Mouse (Mus musculus): ENCODE measurements at regions not wholly inside any gene's neighbourhood (a gene's known extent, or its start where the extent isn't known, plus 50 kb on each side); places are given as distances from the start of the nearest gene placed in this dataset.

DNA sequence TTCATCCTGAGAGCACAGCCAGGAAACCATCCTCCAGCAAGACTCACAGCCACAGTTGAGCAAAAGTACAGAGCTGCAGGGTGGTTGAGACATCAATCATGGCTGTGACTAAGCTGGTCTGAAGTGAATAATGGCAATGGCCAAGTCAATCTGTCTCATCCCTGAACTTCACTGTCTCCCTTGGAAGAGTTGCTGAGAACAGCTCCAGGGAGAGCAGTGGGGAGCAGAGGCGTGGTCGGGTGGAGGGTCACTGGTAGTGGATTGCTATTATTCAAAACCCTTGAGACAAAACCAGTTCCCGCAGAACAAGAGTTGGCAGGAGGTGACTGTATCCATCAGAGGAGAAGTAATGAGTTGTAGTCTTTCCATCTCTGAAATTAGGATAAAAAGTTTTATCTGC, 185.7 kb upstream of the Tmem72 start:
- no peak for DNase-seq

DNA sequence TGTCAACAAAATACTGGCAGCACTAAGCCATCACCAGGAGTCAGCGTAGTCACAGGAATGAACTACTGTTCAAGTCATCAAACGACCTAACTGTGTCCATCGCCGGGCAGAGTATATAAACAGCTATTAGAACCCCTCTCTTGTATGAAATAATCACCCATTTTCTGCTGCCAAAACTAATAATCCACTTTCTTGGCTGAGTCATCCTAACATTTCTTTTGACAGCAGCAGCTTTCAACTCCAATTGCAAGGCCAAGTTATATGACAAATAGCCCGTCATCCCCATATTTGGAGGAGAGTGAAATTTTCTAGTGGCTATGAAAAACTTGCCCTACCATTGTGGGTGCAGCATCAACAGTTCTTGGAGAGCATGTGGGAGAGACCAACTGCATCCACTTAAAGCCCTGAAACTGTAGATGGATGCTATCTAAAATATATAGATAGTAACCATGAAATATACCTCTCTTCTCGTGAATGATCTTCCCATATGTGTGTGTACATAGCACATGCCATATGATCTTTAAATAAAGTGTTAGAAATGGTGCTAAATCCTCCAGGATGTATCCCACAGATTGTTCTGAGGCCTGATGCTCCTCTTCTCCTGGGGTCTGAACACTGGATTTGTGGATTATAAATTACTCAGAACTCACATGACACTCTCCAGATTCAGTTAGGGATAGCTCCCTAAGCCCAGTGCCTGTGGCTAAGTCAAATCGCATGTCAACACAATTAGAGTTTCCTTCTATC, 189.9 kb upstream of the Tmem72 start:
- no peak for DNase-seq

DNA sequence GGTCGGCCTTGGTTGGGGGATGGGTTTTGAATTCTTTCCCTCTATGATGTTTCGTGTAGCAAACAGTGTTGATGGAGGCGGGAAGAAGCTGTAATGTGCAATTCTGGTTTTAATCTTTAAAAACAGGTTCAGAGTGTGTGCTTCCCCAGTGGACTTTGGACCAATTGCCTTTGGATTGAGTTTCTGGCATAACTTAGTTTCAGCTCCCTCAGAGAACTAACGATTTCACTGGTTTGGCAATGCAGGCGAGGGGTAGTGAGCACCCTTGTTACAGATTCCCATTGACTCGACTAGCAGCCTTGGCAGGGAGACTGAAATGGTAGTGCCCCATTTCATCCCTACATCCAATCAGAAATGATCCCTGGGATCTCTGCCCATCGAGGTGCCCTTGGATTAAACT, 193.9 kb upstream of the Tmem72 start:
- no peak for DNase-seq

DNA sequence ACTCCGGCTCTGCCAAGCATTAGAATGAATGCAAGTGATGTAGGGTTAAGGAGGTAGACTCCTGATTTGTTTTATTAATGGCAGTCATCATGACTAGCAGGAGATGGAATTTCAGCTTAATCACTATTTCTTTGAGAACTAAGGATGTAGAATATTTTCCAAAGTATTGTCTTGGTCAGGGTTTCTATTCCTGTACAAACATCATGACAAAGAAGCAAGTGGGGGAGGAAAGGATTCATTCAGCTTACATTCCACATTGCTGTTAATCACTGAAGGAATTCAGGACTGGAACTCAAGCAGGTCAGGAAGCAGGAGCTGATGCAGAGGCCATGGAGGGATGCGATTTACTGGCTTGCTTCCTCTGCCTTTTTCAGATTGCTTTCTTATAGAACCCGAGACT, 195.4 kb upstream of the Tmem72 start:
- DNase-seq, result no peak

DNA sequence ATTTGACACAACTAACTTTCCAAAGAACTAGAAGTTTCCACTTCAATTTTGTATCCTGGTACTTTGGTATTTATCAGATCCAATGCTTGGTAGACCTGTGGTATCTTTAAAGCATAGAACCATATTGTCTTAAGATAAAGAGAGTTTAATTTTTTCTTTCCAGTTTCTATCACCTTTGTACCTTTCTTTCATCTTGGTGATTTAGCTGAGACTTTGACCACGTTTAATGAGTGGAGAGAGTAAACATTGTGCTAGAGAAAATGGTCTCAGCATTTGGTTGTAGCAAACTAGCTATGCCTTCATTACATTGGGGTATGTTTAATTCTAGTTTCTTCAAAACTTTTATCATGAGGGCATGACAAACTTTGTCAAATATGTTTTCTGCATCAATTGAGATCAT, 197.4 kb upstream of the Tmem72 start:
- DNase-seq, result no peak

DNA sequence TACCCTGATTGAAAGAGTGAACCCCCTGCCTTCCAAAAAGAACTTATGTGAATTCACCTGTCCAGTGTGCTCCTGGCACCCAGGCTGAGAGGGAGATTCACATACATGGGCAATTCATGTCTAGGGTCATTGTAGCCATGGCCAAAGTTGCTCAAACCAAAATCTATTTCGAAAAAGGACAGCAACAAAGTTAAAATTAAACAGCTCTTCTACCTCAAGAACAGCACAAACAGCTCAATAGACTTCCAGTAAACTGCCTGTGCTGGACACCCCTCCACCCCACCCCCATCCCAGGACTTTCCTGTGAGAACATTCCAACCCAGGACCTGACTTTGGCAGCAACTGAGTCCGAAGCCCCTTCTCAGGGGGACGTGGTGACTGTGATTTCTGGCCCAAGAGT, 218.3 kb upstream of the Tmem72 start:
- DNase-seq, result no peak

DNA sequence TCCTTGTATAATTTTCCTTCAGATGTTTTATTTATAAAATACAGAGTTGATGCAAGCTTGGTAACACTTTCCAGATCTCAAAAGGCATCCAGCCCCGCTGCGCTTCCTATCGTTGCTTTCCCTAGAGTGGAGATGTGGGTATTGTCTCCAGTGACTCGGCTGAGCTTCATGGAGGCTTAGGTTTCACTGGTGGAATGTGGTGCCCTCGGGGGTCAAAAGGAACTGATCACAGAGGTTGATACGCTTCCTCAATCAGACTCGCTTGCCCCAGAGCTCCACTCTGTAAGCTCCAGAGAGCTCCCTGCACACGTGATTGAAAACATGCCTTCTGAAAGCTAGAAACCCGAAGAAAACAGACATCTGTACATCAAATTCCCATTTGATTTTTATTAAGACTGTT, 224.9 kb upstream of the Tmem72 start:
- no peak for DNase-seq

DNA sequence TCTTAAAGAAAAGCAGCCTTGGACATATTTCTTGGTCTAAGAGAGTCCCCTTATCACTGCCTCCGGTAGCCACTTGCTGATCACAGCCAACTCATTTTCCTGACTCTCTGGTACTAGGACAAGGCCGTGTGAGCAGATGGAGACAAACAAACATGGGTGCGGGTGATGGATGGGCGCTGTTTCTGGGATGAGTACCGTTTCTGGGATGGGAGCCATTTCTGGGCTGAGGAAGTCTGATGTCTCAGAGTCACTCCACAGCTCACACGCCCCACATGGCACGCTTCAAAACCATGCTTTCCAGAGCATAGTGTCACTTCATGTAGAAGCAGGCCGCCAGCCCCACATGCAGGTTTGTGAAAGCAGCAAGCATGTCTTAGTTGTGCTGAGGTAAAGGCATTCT, 225.6 kb upstream of the Cxcl12 start:
- no peak for DNase-seq

DNA sequence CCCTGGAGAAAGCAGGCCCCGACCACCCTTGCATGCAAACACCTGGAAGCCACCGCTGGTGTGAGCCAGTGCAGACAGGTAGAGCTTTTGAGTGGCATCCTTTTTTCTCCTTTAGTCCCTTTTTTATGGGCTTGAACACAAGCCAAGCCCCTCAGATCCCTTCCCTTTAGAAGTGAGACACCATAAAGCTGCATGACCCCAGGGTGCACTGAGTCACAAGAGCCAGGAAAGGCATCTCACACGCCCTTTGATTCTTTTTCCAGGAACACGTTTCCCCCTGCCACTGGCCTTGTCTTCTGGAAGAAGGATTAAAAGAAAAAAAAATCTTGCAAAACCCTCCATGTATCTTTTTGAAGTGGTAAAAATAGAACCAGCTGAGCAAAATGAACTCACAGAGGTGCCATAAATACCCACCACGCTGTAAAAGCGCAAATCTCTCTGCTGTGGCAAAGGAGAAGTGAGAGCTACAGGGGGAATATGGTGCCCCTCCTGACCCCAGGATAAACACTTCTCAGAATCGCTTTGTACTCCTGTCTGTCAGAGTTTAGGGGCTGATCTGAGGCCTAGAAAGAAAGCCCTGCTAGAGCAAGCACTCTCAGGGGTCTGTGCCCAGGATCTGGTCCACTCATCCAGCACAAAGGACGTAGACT, 222.1 kb upstream of the Cxcl12 start:
- no peak for DNase-seq

DNA sequence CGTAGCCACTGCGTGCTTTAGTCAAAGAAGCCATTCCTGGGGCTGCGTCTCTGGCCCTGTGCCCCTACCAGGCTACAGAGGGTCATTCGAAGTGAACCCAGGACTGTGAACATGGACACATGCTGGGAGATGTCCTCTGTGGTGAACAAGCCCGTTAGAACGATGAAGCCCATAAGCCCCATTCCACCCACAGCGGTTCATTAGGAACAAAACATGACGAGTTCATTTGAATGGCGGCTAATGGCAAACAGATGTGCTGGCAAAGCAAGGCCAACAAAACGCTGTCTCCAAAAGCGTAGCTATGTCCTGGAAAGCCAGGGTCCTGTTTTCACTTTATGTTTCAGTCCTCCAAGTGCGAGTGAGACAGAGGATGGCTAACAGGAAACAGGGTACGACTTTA, 208.7 kb upstream of the Cxcl12 start:
- DNase-seq, result no peak

DNA sequence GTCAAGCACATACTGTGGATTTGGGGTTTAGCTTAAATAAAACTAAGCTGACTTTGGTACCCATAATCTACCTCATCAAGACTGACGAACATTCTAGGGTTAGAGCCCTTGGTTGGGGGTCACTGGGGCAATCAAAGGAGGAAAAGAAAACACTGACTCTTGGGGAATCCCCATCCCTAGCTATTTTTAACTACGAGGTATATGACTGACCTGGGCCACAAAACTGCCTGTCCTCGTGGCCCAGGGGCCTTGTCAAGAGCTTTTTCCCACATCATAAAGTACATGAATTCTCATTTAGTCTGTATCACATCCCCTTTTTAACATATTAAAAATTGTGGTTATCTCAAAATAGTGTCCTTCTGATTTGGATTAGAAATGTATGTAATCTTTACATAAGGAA, 207.7 kb upstream of the Cxcl12 start:
- no peak for DNase-seq

DNA sequence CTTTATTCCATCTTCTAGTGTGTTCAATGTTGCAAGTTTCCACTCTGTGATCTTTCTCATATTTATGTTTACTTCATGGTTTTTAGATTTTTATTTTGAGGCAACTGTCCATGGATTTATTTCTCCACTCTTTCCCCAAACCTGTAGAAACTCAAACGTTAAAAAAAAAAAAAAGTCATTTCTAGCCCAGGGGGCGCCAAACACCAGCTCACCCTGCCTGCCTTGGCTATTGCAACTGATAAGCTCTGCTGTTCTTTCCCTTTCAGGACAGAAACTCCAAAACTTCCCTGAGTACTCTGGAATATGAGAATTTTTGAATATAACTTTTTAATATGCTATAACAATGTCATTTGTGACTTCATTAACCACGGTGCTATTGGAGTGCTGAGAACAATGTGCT, 201.9 kb upstream of the Cxcl12 start:
- no peak for DNase-seq

DNA sequence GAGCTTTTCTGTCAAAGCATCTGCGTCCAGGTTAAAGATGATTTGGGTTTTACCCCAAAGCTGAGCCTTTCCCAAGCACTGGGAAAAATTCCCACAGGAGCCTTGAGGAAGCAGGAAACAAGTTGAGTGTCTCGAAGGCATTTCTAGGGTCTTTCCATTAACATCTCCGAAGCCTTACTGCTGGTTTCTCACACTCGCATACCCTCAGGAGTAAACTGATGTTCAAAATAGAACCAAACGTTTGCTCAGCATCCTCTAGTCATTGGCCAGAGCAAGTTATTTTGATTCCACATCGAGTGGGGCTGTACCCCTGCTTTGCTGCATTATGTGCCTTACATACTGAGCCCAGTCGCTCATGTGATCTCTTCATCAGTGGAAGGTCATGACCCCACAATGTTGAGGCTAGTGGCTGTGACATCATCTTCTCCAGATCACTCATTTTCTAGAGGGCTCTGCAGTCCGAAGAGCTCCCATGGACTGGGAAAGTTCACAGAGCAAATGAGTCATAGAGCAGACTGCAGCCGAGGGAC, 198.9 kb upstream of the Cxcl12 start:
- DNase-seq, result no peak

DNA sequence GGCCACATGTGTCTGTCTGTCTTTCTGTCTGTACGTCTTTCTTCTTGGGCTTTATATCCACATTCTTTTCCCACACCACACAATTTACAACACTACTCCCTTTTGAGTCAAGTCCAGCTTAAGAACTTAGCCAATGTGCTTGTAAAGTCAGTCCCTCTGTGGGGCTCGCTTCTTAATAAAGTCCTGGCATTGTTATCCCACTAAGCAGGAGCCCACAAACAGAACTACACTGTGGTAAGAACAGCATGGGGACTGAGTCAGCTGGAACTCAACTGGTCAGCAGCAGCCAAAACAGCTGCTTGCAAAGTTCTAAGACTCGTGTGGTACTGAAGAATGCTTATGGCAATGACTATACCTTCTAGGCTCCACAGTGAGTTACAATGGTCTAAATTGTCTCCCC, 193.5 kb upstream of the Cxcl12 start:
- no peak for DNase-seq

DNA sequence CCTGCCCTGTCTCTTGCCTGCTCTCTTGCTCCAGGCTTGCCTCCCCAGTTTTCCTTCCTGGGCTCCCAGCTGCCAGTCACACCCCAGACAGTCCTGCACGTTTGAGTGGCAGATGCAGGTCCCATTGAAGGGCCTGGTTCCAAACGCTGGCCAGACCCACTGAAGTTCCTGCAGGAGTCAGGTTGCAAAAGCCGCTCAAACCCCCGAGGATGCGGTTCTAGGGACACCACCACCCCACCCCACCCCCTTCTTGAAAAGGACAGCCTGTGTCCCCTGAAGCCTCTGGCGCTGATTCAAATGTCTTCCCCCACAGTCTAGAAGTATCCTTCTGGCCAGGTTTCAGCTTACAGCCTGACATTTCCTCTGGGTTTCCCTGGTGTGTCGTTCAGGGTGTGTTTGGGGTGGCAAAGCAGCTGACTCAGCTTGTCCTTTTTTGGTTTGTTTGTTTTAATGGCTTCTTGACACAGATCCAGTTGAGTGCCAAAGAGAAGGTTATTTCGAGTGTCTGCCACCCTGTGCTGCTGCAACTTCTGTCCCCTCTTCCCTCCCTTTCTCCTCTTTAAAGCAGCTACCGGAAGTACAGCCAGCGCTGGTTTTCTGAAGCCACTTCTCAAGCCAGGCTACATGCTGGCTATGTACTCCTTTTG, 187.9 kb upstream of the Cxcl12 start:
- peak; percentile 4 for DNase-seq

DNA sequence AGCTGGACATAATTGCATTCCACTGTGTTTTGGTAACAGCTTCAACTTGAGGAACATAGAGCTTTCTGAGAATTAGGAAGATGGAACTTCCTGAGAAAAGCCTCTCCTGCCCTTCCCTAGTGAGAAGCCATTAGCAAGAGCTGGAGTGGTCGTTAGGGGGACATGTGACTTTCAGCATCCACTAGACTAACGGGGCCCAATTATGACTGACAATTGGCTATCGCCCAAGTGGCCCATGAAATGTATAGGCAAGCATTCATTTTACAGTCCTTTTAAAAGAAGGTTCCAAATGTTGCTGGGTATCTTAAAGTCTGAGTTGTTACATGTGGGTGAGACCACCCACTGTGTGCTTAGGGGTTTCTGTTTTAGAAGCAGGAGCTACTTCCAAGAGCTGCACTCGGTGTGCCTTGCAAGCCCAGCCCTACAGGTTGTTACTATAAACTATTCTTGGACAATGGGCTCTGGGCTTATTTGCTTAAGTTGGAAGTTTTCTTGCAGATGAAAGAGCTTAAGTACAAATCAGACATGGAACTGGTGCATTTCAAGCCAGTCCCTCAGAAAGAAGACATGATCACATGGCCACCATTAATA, 183.1 kb upstream of the Cxcl12 start:
- no peak for DNase-seq

DNA sequence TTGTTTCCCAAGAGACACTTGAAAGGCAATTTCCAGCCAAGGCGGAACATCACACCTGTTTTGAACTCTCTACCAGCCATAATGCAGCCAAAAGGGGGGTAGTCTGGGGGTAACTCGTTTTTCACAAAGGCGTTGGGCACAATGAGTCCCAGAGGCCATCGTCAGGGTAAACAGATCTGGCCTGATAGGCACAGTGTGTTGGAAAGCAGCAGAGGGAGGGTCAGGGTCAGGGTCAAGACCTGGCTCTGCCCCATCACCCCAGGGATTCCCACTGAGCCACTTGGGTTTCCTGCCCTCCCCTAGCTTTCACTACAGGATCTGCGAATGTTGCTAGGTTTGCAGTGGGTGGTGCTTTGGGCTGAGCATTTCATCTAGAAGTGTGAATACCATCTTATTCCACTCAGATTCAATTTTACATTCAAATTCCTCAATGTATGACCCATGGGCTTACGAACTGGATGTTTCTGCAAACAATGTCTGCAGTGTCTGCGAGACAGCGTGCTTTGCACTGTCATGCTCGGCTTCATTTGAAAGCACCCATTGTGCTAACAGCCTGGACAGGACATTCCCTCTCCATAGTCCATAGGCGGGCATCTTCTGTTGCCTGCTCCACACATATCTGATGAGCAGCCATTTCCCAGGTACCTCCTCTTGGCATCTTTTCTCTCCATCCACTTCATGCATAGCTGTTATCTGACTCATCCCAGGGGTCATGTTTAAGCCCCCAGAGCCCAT, 181.9 kb upstream of the Cxcl12 start:
- no peak for DNase-seq

DNA sequence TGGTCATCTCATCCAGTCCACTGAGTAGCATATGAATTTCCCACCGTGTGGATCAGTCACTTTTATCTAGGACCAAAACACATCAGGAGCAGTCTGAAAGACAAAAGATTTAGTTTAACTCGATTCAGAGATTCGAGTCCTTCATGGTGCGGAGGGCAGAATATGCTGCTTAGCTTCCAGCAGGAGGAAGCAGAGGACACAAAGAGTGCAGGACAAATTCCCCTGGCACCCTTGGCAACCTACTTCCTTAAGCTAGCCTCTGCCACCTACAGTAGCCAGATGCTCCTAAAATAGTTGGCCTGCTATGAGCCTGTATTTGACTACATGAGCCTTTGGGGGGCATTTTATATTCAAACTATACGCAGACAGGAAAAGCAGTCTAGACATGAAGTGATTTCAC, 181.1 kb upstream of the Cxcl12 start:
- DNase-seq, result no peak

DNA sequence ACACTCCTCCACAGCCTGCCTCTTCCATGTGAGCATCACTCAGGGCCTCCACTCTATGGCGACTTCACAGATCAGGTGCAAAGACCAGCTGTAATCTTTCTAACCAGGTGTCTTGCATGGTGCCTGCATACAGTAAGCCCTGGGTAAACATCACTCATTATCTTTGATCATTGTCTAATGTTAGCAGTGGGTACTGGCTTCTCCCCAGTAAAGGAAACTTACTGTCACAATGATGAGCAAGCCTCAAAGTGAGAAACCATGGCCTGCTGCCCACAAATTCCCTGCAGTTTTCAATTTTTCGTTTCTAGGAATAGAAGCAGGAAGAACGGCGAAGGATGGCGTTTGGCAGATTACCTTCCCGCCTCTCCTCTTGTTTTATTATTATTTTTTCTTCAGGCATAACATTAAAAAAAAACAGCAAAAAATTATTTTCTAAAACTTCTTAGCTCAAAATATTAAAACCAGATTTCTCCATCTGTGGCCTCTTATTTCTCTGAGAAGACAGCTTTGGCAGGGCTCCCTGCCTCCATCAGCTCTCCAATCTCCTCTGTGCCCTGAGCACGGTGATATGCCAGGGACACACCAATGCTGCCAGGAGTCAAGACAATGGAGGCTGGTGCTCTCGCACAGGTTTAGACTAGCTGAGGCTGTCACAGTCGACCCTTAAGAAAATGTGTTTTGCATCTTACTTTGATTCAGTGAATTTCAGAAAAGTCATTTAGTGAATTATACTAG, 169.2 kb upstream of the Cxcl12 start:
- DNase-seq, result no peak

DNA sequence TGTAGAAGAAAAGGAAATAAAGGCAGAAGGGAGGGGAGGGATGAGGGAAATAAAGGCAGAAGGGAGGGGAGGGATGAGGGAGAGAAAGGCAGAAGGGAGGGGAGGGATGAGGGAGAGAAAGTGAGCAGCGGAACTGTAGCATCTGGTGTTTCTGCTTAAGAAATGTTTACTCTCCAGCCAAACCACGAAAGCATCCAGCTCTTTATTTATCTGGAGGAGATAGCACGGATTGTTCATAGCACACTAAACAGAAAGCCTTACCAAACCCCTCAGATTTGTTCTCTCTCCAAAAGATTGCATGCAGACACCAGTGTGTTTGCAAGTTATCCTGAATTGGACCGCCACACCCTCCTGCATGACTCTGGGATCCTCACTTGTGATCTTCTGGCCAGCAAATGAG, 168.4 kb upstream of the Cxcl12 start:
- no peak for DNase-seq

DNA sequence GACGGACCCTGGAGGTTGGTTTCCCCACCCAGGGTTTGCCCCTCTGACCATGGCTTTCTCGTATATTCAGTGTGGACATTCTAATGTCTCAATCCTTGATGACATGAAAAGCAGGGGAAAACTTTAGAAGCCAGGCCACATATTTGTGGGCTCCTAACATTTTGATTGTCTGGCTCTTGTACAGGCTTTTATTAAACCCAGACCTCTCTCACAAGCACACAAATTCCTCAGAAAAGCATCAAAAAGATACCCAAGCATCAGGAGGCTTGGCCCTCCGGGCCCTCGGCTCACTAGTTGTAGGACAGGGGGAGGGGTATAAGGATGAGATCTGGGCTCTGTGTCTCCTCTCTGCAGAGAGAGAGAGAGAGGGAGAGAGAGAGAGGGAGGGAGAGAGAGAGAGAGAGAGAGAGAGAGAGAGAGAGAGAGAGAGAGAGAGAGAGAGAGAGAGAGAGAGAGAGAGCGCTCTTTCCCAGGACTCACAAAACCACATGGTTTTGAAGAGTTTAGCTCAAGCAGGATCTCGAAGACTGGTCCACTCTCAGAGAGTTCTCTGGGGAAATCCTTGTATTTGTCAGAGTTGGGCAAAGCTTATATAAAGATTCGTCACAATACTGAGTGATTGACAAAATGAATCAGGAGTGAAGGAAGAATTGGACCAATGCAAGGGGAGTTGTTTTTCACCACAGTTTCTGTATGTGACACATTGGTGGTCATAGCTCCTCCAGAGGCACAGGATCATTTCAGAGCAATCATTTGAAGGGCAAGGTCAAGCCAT, 167.2 kb upstream of the Cxcl12 start:
- DNase-seq, result no peak

DNA sequence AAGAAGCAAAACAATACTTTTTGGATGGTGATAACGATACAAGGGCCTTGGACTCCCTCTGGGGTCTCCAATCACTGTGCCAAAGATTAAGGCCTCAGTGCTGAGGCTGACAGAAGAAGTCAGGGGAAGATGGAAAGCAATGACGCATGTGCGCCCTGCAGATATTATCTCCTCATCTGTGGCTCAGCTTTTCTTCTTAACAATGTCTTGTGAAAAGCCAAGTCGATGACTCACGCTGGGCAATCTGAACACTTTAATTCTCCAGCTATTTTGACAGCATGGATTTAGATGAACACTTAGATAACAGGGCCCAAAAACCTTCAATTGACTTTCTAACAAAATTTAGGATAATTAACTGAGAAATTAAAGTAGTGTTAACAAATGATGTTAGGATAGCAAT, 155.7 kb upstream of the Cxcl12 start:
- no peak for DNase-seq

All from kidney, adult 18-20 months (tissue).